16 mouse cellular contexts compared by ENCODE assay signal in genomic region chr13:70716022-70716421, GRCm38 (mm10).
A peak's percentile ranks its signal among the peaks of the same experiment; 100 is the strongest.
DNase-seq lines count a peak whose midpoint lies in the region; ATAC-seq and TF ChIP-seq lines count a peak whose summit lies in the region.
"Had no signal": no experiment of that assay in that cellular context is flagged by ENCODE, and none has a peak within 500 bp of the region (broad histone marks: within the 10 kb centered on the region; RNA-seq: fewer than 3 reads in every experiment).

No protein-coding gene starts in this region.

- H3K9me3 ChIP-seq in heart, embryonic 10.5 days: no peaks in the 10 kb centered on the region
- no peaks in the 10 kb centered on the region for H3K9me3 ChIP-seq in midbrain, postnatal 0 days (ENCODE audit: low read length)
- no peaks in the 10 kb centered on the region for H3K9me3 ChIP-seq in midbrain, embryonic 13.5 days
- no peaks in the 10 kb centered on the region for H3K9me3 ChIP-seq in stomach, postnatal 0 days (ENCODE audit: control insufficient read depth, low read length)
- H3K9me3 ChIP-seq: forebrain, embryonic 15.5 days; heart, embryonic 15.5 days; hindbrain, embryonic 12.5 days; limb, embryonic 10.5 days had no signal

- no peak overlapping the region for H3K4me3 ChIP-seq in heart, adult 2 months
- H3K4me3 ChIP-seq in heart, embryonic 10.5 days: no peak overlapping the region
- no peak overlapping the region for H3K4me3 ChIP-seq in left cerebral cortex, adult 2 months
- no peak overlapping the region for H3K4me3 ChIP-seq in midbrain, postnatal 0 days (ENCODE audit: low read depth, low read length)
- H3K4me3 ChIP-seq in midbrain, embryonic 13.5 days (replicated peaks): no peak overlapping the region
- H3K4me3 ChIP-seq in stomach, postnatal 0 days (ENCODE audit: low read depth, low read length): no peak overlapping the region
- H3K4me3 ChIP-seq: forebrain, embryonic 15.5 days; heart, embryonic 15.5 days; hindbrain, embryonic 12.5 days; limb, embryonic 10.5 days had no signal

- no peak for DNase-seq in heart, adult 2 months
- DNase-seq in heart, embryonic 10.5 days (ENCODE audit: low spot score): no peak
- no peak for DNase-seq in left cerebral cortex, adult 2 months (ENCODE audit: extremely low spot score in 1 of 2, low spot score in 2 of 2)
- no peak for DNase-seq in left cerebral cortex, postnatal 36 days (ENCODE audit: low spot score in 2 of 2)
- no peak for DNase-seq in midbrain, postnatal 0 days (ENCODE audit: low spot score)
- peak; percentile 39 for DNase-seq in stomach, postnatal 0 days (ENCODE audit: low spot score)
- DNase-seq in ovary, postnatal 10 days (ENCODE audit: low spot score): no peak
- DNase-seq: cerebellum, postnatal 10 days; kidney, adult 18-20 months had no signal

- no peaks in the 10 kb centered on the region for H3K79me2 ChIP-seq in heart, adult 2 months (replicated peaks; ENCODE audit: control insufficient read depth, insufficient read depth, low read length)

- H3K4me1 ChIP-seq in heart, adult 2 months (ENCODE audit: control insufficient read depth, insufficient read depth, low read length): no peaks in the 10 kb centered on the region
- H3K4me1 ChIP-seq in heart, embryonic 10.5 days: no peaks in the 10 kb centered on the region
- H3K4me1 ChIP-seq in midbrain, postnatal 0 days (ENCODE audit: insufficient read depth, low read length): no peaks in the 10 kb centered on the region
- peaks cover 5% of the 10 kb centered on the region; the same call in 1 of the 2 replicates for H3K4me1 ChIP-seq in midbrain, embryonic 13.5 days (replicated peaks)
- no peaks in the 10 kb centered on the region for H3K4me1 ChIP-seq in stomach, postnatal 0 days (replicated peaks; ENCODE audit: control insufficient read depth, insufficient read depth)
- H3K4me1 ChIP-seq: hindbrain, embryonic 12.5 days; limb, embryonic 10.5 days; megakaryocyte, embryonic 14.5 days had no signal

- no peak for TF ChIP-seq POLR2A in heart, adult 2 months (IDR thresholded peaks at IDR 0.05; ENCODE audit: insufficient read depth, low read depth, low read length)

- TF ChIP-seq EP300 in heart, adult 2 months (IDR thresholded peaks at IDR 0.05; ENCODE audit: insufficient read depth, low read depth, low read length): no peak
- TF ChIP-seq EP300 in stomach, postnatal 0 days (optimal IDR thresholded peaks at IDR 0.05): no peak

- intact Hi-C loops in heart, adult 2 months (cut with DNase I): no loop called here
- intact Hi-C loops in left cerebral cortex, adult 2 months (cut with DNase I): loop anchor here (5.0 kb wide), 1 partner anchor 121 kb away; no protein-coding TSS in a partner anchor
- intact Hi-C loops in left cerebral cortex, postnatal 36 days (cut with DNase I): no loop called here

- 56% methylated on average over 5 of the region's 5 CpGs for WGBS in heart, adult 2 months
- WGBS in heart, embryonic 10.5 days: 66% methylated on average over 5 of the region's 5 CpGs
- WGBS in midbrain, postnatal 0 days: 73% methylated on average over 5 of the region's 5 CpGs
- WGBS in midbrain, embryonic 13.5 days: 78% methylated on average over 5 of the region's 5 CpGs
- 43% methylated on average over 5 of the region's 5 CpGs for WGBS in stomach, postnatal 0 days

- no peak overlapping the region for H3K27ac ChIP-seq in heart, adult 2 months
- H3K27ac ChIP-seq in heart, embryonic 10.5 days: no peak overlapping the region
- H3K27ac ChIP-seq in left cerebral cortex, adult 2 months: no peak overlapping the region
- no peak overlapping the region for H3K27ac ChIP-seq in midbrain, postnatal 0 days (ENCODE audit: low read depth, low read length)
- no peak overlapping the region for H3K27ac ChIP-seq in midbrain, embryonic 13.5 days
- H3K27ac ChIP-seq in stomach, postnatal 0 days (replicated peaks): no peak overlapping the region
- H3K27ac ChIP-seq: forebrain, embryonic 15.5 days; heart, embryonic 15.5 days; hindbrain, embryonic 12.5 days; limb, embryonic 10.5 days had no signal

- H3K9ac ChIP-seq in heart, adult 2 months (ENCODE audit: low read depth, low read length): no peak overlapping the region
- H3K9ac ChIP-seq in midbrain, postnatal 0 days (replicated peaks; ENCODE audit: low read length, poor library complexity, severe bottlenecking): no peak overlapping the region
- H3K9ac ChIP-seq in midbrain, embryonic 13.5 days (replicated peaks): no peak overlapping the region
- no peak overlapping the region for H3K9ac ChIP-seq in stomach, postnatal 0 days (ENCODE audit: low read length)
- H3K9ac ChIP-seq: forebrain, embryonic 15.5 days; heart, embryonic 15.5 days; hindbrain, embryonic 12.5 days had no signal

- no peak for ATAC-seq in midbrain, postnatal 0 days (ENCODE audit: low FRiP score)
- no peak for ATAC-seq in midbrain, embryonic 13.5 days
- peak; percentile 67; the same call in 1 of the 2 replicates for ATAC-seq in stomach, postnatal 0 days (ENCODE audit: low FRiP score, low TSS enrichment)
- ATAC-seq: forebrain, embryonic 15.5 days; midbrain, embryonic 16.5 days had no signal

- TF ChIP-seq CTCF in heart, adult 2 months (IDR thresholded peaks at IDR 0.05): peak; percentile 41
- peak; percentile 18 for TF ChIP-seq CTCF in left cerebral cortex, adult 2 months (IDR thresholded peaks at IDR 0.05)
- peak; percentile 38 for TF ChIP-seq CTCF in midbrain, postnatal 0 days (IDR thresholded peaks at IDR 0.05)
- TF ChIP-seq CTCF in stomach, postnatal 0 days (IDR thresholded peaks at IDR 0.05; ENCODE audit: low read depth): peak; percentile 70

- H3K27me3 ChIP-seq in heart, adult 2 months (ENCODE audit: control insufficient read depth, insufficient read depth, low read length): 0 out of 2 replicates have a peak, but pooled peaks cover 1% of the 10 kb centered on the region
- 0 out of 2 replicates have a peak, but pooled peaks cover 7% of the 10 kb centered on the region for H3K27me3 ChIP-seq in heart, embryonic 10.5 days (ENCODE audit: insufficient read depth, poor library complexity, severe bottlenecking)
- H3K27me3 ChIP-seq in midbrain, postnatal 0 days (ENCODE audit: insufficient read depth, low read length): no peaks in the 10 kb centered on the region
- H3K27me3 ChIP-seq in midbrain, embryonic 13.5 days: no peaks in the 10 kb centered on the region
- H3K27me3 ChIP-seq in stomach, postnatal 0 days (ENCODE audit: control insufficient read depth, insufficient read depth, low read length): no peaks in the 10 kb centered on the region; the same call in 1 of the 2 replicates
- H3K27me3 ChIP-seq: forebrain, embryonic 15.5 days; heart, embryonic 15.5 days; hindbrain, embryonic 12.5 days; megakaryocyte, embryonic 14.5 days had no signal

- no peaks in the 10 kb centered on the region for H3K36me3 ChIP-seq in heart, adult 2 months (ENCODE audit: control insufficient read depth, insufficient read depth, low read length)
- no peaks in the 10 kb centered on the region for H3K36me3 ChIP-seq in heart, embryonic 10.5 days
- no peaks in the 10 kb centered on the region for H3K36me3 ChIP-seq in midbrain, postnatal 0 days (ENCODE audit: insufficient read depth, low read length)
- no peaks in the 10 kb centered on the region for H3K36me3 ChIP-seq in midbrain, embryonic 13.5 days
- H3K36me3 ChIP-seq in stomach, postnatal 0 days (ENCODE audit: control insufficient read depth, insufficient read depth, low read length): no peaks in the 10 kb centered on the region
- H3K36me3 ChIP-seq: forebrain, embryonic 15.5 days; heart, embryonic 15.5 days; hindbrain, embryonic 12.5 days; limb, embryonic 10.5 days had no signal

- H3K4me2 ChIP-seq in midbrain, postnatal 0 days (ENCODE audit: low read depth, low read length, poor library complexity, severe bottlenecking): no peak overlapping the region
- no peak overlapping the region for H3K4me2 ChIP-seq in midbrain, embryonic 13.5 days (replicated peaks)
- no peak overlapping the region for H3K4me2 ChIP-seq in stomach, postnatal 0 days (replicated peaks; ENCODE audit: low read depth)
- H3K4me2 ChIP-seq: forebrain, embryonic 15.5 days; heart, embryonic 15.5 days; hindbrain, embryonic 12.5 days had no signal

Comparison
In these comparisons a context has a peak if more than half of its experiments do, and no peak if none do; other contexts are left out.
1. CTCF ChIP-seq: peak in every context shown above with its lines; median percentile 70 in stomach, postnatal 0 days; 41 in heart, adult 2 months; 38 in midbrain, postnatal 0 days; 18 in left cerebral cortex, adult 2 months.